Mouse (Mus musculus): ENCODE results near the gene Crabp1. TPM values are rescaled to one million over a fixed set of nuclear protein-coding genes. Genes with fewer than 3 reads are reported as not detected.

Gene Crabp1
- polyA plus RNA-seq, 1 experiment from 2014 or later, result 7.5 TPM

GRCm38 (mm10) chr9:54745740-54746370, 18.7 kb upstream of the Crabp1 start:
- peaks cover 6% of the 10 kb centered on the region; the same call in 1 of the 2 replicates for H3K27me3 ChIP-seq (replicated peaks)
- 65% methylated on average over 13 of the region's 13 CpGs for WGBS (ENCODE audit: insufficient replicate concordance)
- no peaks in the 10 kb centered on the region for H3K9me3 ChIP-seq (replicated peaks)
- H3K4me1 ChIP-seq, result no peaks in the 10 kb centered on the region
- no peak for ATAC-seq
- H3K36me3 ChIP-seq, result no peaks in the 10 kb centered on the region
- no peak overlapping the region for H3K4me3 ChIP-seq
- no peak overlapping the region for H3K4me2 ChIP-seq
- no peak overlapping the region for H3K27ac ChIP-seq
- H3K9ac ChIP-seq, result no peak overlapping the region

- no peak for ATAC-seq
- 0 out of 2 replicates have a peak, but pooled peaks cover 5% of the 10 kb centered on the region for H3K4me1 ChIP-seq
- no peaks in the 10 kb centered on the region for H3K36me3 ChIP-seq
- H3K9me3 ChIP-seq (replicated peaks), result no peaks in the 10 kb centered on the region
- H3K27ac ChIP-seq, result no peak overlapping the region
- no peak overlapping the region for H3K4me2 ChIP-seq
- H3K4me3 ChIP-seq, result no peak overlapping the region
- peaks cover 22% of the 10 kb centered on the region for H3K27me3 ChIP-seq (replicated peaks)
- WGBS (ENCODE audit: insufficient replicate concordance), result 50% methylated on average over 7 of the region's 7 CpGs
- no peak overlapping the region for H3K9ac ChIP-seq
Measured at GRCm38 (mm10) chr9:54750215-54750981, 14.2 kb upstream of the Crabp1 start.

GRCm38 (mm10) chr9:54751684-54752083, 12.9 kb upstream of the Crabp1 start:
- 0 out of 2 replicates have a peak, but pooled peaks cover 5% of the 10 kb centered on the region for H3K4me1 ChIP-seq
- H3K9ac ChIP-seq, result no peak overlapping the region
- 67% methylated on average over 2 of the region's 2 CpGs for WGBS (ENCODE audit: insufficient replicate concordance)
- no peaks in the 10 kb centered on the region for H3K9me3 ChIP-seq (replicated peaks)
- no peak for ATAC-seq
- no peak overlapping the region for H3K4me2 ChIP-seq
- H3K27me3 ChIP-seq (replicated peaks), result peaks cover 22% of the 10 kb centered on the region
- no peaks in the 10 kb centered on the region for H3K36me3 ChIP-seq
- H3K27ac ChIP-seq, result no peak overlapping the region
- H3K4me3 ChIP-seq, result no peak overlapping the region

- H3K4me2 ChIP-seq, result no peak overlapping the region
- H3K4me3 ChIP-seq, result no peak overlapping the region
- 0 out of 2 replicates have a peak, but pooled peaks cover 5% of the 10 kb centered on the region for H3K4me1 ChIP-seq
- H3K27me3 ChIP-seq (replicated peaks), result peaks cover 22% of the 10 kb centered on the region
- H3K9me3 ChIP-seq (replicated peaks), result no peaks in the 10 kb centered on the region
- WGBS (ENCODE audit: insufficient replicate concordance), result 51% methylated on average over 21 of the region's 21 CpGs
- ATAC-seq, result no peak
- no peak overlapping the region for H3K9ac ChIP-seq
- no peak overlapping the region for H3K27ac ChIP-seq
- H3K36me3 ChIP-seq, result no peaks in the 10 kb centered on the region
Measured at GRCm38 (mm10) chr9:54752201-54752943, 12.2 kb upstream of the Crabp1 start.

- no peak for ATAC-seq
- Histone ChIP-seq H3K4me2 (no peak overlapping the region), H3K4me1 (0 out of 2 replicates have a peak, but pooled peaks cover 5% of the 10 kb centered on the region), H3K27ac (no peak overlapping the region), H3K9me3 (replicated peaks) (no peaks in the 10 kb centered on the region), H3K4me3 (no peak overlapping the region), H3K36me3 (no peaks in the 10 kb centered on the region), H3K9ac (no peak overlapping the region), H3K27me3 (replicated peaks) (peaks cover 22% of the 10 kb centered on the region)
- 72% methylated on average over 11 of the region's 11 CpGs for WGBS (ENCODE audit: insufficient replicate concordance)
Measured at GRCm38 (mm10) chr9:54752944-54753295, 11.6 kb upstream of the Crabp1 start.

- Histone ChIP-seq H3K4me2 (no peak overlapping the region), H3K9ac (no peak overlapping the region), H3K9me3 (replicated peaks) (no peaks in the 10 kb centered on the region), H3K4me1 (no peaks in the 10 kb centered on the region), H3K27me3 (replicated peaks) (peaks cover 40% of the 10 kb centered on the region), H3K27ac (no peak overlapping the region), H3K4me3 (no peak overlapping the region), H3K36me3 (no peaks in the 10 kb centered on the region)
- 38% methylated on average over 6 of the region's 6 CpGs for WGBS (ENCODE audit: insufficient replicate concordance)
- ATAC-seq, result no peak
Measured at GRCm38 (mm10) chr9:54759592-54759991, 5.0 kb upstream of the Crabp1 start.

GRCm38 (mm10) chr9:54764091-54764490, 457 bp upstream of the Crabp1 start:
- 17% methylated on average over 12 of the region's 12 CpGs for WGBS (ENCODE audit: insufficient replicate concordance)
- Histone ChIP-seq H3K36me3 (no peaks in the 10 kb centered on the region), H3K27ac (no peak overlapping the region), H3K4me1 (no peaks in the 10 kb centered on the region), H3K4me3 (no peak overlapping the region), H3K4me2 (peak overlapping the region; percentile 54), H3K27me3 (replicated peaks) (peaks cover 74% of the 10 kb centered on the region), H3K9me3 (replicated peaks) (no peaks in the 10 kb centered on the region), H3K9ac (no peak overlapping the region)
- ATAC-seq, result no peak

GRCm38 (mm10) chr9:54765336-54766085, 963 bp downstream of the Crabp1 start:
- no peak overlapping the region for H3K27ac ChIP-seq
- no peak for ATAC-seq
- no peak overlapping the region for H3K9ac ChIP-seq
- peaks cover 85% of the 10 kb centered on the region for H3K27me3 ChIP-seq (replicated peaks)
- H3K4me3 ChIP-seq, result peak overlapping the region; percentile 29; the same call in 1 of the 2 replicates
- no peaks in the 10 kb centered on the region for H3K9me3 ChIP-seq (replicated peaks)
- no peaks in the 10 kb centered on the region for H3K4me1 ChIP-seq
- H3K36me3 ChIP-seq, result no peaks in the 10 kb centered on the region
- 2% methylated on average over 41 of the region's 41 CpGs for WGBS (ENCODE audit: insufficient replicate concordance)
- H3K4me2 ChIP-seq, result peak overlapping the region; percentile 54

- H3K27me3 ChIP-seq (replicated peaks), result peaks cover 51% of the 10 kb centered on the region
- H3K36me3 ChIP-seq, result no peaks in the 10 kb centered on the region
- H3K4me3 ChIP-seq, result no peak overlapping the region
- ATAC-seq, result no peak
- no peak overlapping the region for H3K9ac ChIP-seq
- no peak overlapping the region for H3K27ac ChIP-seq
- H3K9me3 ChIP-seq (replicated peaks), result no peaks in the 10 kb centered on the region
- 58% methylated on average over 11 of the region's 11 CpGs for WGBS (ENCODE audit: insufficient replicate concordance)
- H3K4me1 ChIP-seq, result no peaks in the 10 kb centered on the region
- H3K4me2 ChIP-seq, result no peak overlapping the region
Measured at GRCm38 (mm10) chr9:54770140-54770780, 5.7 kb downstream of the Crabp1 start.

GRCm38 (mm10) chr9:54776451-54776982, 12.0 kb downstream of the Crabp1 start:
- Histone ChIP-seq H3K27ac (no peak overlapping the region), H3K27me3 (replicated peaks) (0 out of 2 replicates have a peak, but pooled peaks cover 3% of the 10 kb centered on the region), H3K4me1 (no peaks in the 10 kb centered on the region), H3K4me3 (no peak overlapping the region), H3K9me3 (replicated peaks) (no peaks in the 10 kb centered on the region), H3K9ac (no peak overlapping the region), H3K4me2 (no peak overlapping the region), H3K36me3 (no peaks in the 10 kb centered on the region)
- ATAC-seq, result no peak
- WGBS (ENCODE audit: insufficient replicate concordance), result 64% methylated on average over 13 of the region's 13 CpGs

GRCm38 (mm10) chr9:54779280-54779679, 14.7 kb downstream of the Crabp1 start:
- WGBS (ENCODE audit: insufficient replicate concordance), result 69% methylated on average over 8 of the region's 8 CpGs
- Histone ChIP-seq H3K4me1 (no peaks in the 10 kb centered on the region), H3K4me3 (no peak overlapping the region), H3K9ac (no peak overlapping the region), H3K27ac (no peak overlapping the region), H3K4me2 (no peak overlapping the region), H3K9me3 (replicated peaks) (no peaks in the 10 kb centered on the region), H3K27me3 (replicated peaks) (0 out of 2 replicates have a peak, but pooled peaks cover 3% of the 10 kb centered on the region), H3K36me3 (no peaks in the 10 kb centered on the region)
- no peak for ATAC-seq
